Mouse (Mus musculus): ENCODE measurements around the gene Efhd2. TPM values are rescaled to one million over a fixed set of nuclear protein-coding genes. Genes with fewer than 3 reads are reported as not detected.

The Efhd2 gene
- 10 to 100 TPM; 26.2 to 31.6 TPM for total RNA-seq (2021)
- long read RNA-seq, experiment 1, transcript Efhd2-201 (4 exons, 2,381 nt), result major isoform, 98 of 105 reads
- long read RNA-seq, experiment 1, partial matches to known transcripts, result 5 of 105 reads
- long read RNA-seq, experiment 1, other reads (novel, unspliced or antisense), result 2 of 105 reads
- long read RNA-seq, experiment 2, transcript Efhd2-201 (4 exons, 2,381 nt), result major isoform, 71 of 76 reads
- long read RNA-seq, experiment 2, partial matches to known transcripts, result 0 of 76 reads
- long read RNA-seq, experiment 2, other reads (novel, unspliced or antisense), result 5 of 76 reads

GRCm38 (mm10) chr4:141874601-141875460 lies at the start of gene Efhd2:
Efhd2 (minus strand) TSS chr4:141874920.
- DNase-seq, result peak; percentile 82

- DNase-seq, result no peak
Measured at GRCm38 (mm10) chr4:141923961-141924360, 49.2 kb upstream of the Efhd2 start.

GRCm38 (mm10) chr4:141920391-141920790 lies 45.7 kb upstream of the Efhd2 start:
- no peak for DNase-seq

GRCm38 (mm10) chr4:141917735-141918419 lies 43.2 kb upstream of the Efhd2 start:
- DNase-seq, result no peak

- DNase-seq, result peak; percentile 51
Measured at GRCm38 (mm10) chr4:141914040-141914439, 39.3 kb upstream of the Efhd2 start.

GRCm38 (mm10) chr4:141913201-141913993 lies 38.7 kb upstream of the Efhd2 start:
- no peak for DNase-seq

- no peak for DNase-seq
Measured at GRCm38 (mm10) chr4:141904710-141905109, 30.0 kb upstream of the Efhd2 start.

- DNase-seq, result no peak
Measured at GRCm38 (mm10) chr4:141902479-141902858, 27.7 kb upstream of the Efhd2 start.

- DNase-seq, result no peak
Measured at GRCm38 (mm10) chr4:141901711-141902478, 27.2 kb upstream of the Efhd2 start.

- no peak for DNase-seq
Measured at GRCm38 (mm10) chr4:141900421-141900820, 25.7 kb upstream of the Efhd2 start.

GRCm38 (mm10) chr4:141899936-141900335 lies 25.2 kb upstream of the Efhd2 start:
- DNase-seq, result peak; percentile 39

- no peak for DNase-seq
Measured at GRCm38 (mm10) chr4:141898905-141899304, 24.2 kb upstream of the Efhd2 start.

GRCm38 (mm10) chr4:141897838-141898237 lies 23.1 kb upstream of the Efhd2 start:
- DNase-seq, result no peak

GRCm38 (mm10) chr4:141897225-141897624 lies 22.5 kb upstream of the Efhd2 start:
- peak; percentile 65 for DNase-seq

- DNase-seq, result no peak
Measured at GRCm38 (mm10) chr4:141895772-141896171, 21.1 kb upstream of the Efhd2 start.

GRCm38 (mm10) chr4:141893157-141893784 lies 18.6 kb upstream of the Efhd2 start:
- DNase-seq, result no peak

GRCm38 (mm10) chr4:141886385-141886968 lies 11.8 kb upstream of the Efhd2 start:
- no peak for DNase-seq

- no peak for DNase-seq
Measured at GRCm38 (mm10) chr4:141885451-141885850, 10.7 kb upstream of the Efhd2 start.

- DNase-seq, result no peak
Measured at GRCm38 (mm10) chr4:141882858-141883257, 8.1 kb upstream of the Efhd2 start.

- DNase-seq, result no peak
Measured at GRCm38 (mm10) chr4:141881950-141882349, 7.2 kb upstream of the Efhd2 start.

Data from gastrocnemius, postnatal 10 days (tissue).